Mouse (Mus musculus): ENCODE measurements around the gene Nmnat3. TPM values are rescaled to one million over a fixed set of nuclear protein-coding genes. Genes with fewer than 3 reads are reported as not detected.

The Nmnat3 gene
- polyA plus RNA-seq, 2 experiments, result 19.1 to 26.8 TPM

GRCm38 (mm10) chr9:98350318-98351144, 63.3 kb downstream of the Nmnat3 start:
- no peak overlapping the region for H3K27ac ChIP-seq
- H3K4me2 ChIP-seq (ENCODE audit: low read depth), result no peak overlapping the region
- no peak overlapping the region for H3K9ac ChIP-seq (replicated peaks)
- H3K36me3 ChIP-seq (replicated peaks; ENCODE audit: control insufficient read depth, insufficient read depth, low read depth), result peaks cover 17% of the 10 kb centered on the region
- no peak for DNase-seq (ENCODE audit: low read depth in 3 of 3, low spot score in 3 of 3)
- H3K9me3 ChIP-seq (ENCODE audit: control insufficient read depth, low read length), result no peaks in the 10 kb centered on the region
- TF ChIP-seq CTCF (IDR thresholded peaks at IDR 0.05; ENCODE audit: low read depth) (no peak), EP300 (IDR thresholded peaks at IDR 0.05; ENCODE audit: low read depth) (no peak)
- H3K27me3 ChIP-seq (ENCODE audit: control insufficient read depth, insufficient read depth, low read length), result no peaks in the 10 kb centered on the region
- ATAC-seq (ENCODE audit: insufficient read depth), result no peak
- peaks cover 0 to 4% of the 10 kb centered on the region in 2 experiments; a peak in 2 of 4 replicates for H3K4me1 ChIP-seq (replicated peaks; ENCODE audit: control insufficient read depth in 2 of 2, insufficient read depth in 2 of 2, low read length in 1 of 2)
- 49% methylated on average over 4 of the region's 4 CpGs for whole genome bisulfite sequencing (ENCODE audit: insufficient replicate concordance)
- H3K4me3 ChIP-seq (ENCODE audit: insufficient read depth in 1 of 2, low read depth in 2 of 2, low read length in 2 of 2), result no peak overlapping the region

- no peak overlapping the region for H3K4me3 ChIP-seq (ENCODE audit: insufficient read depth in 1 of 2, low read depth in 2 of 2, low read length in 2 of 2)
- WGBS (ENCODE audit: insufficient replicate concordance), result 60% methylated on average over 6 of the region's 6 CpGs
- ATAC-seq (ENCODE audit: insufficient read depth) (no peak), DNase-seq (ENCODE audit: low read depth in 3 of 3, low spot score in 3 of 3) (no peak)
- no peak for TF ChIP-seq EP300 (IDR thresholded peaks at IDR 0.05; ENCODE audit: low read depth)
- no peak for TF ChIP-seq CTCF (IDR thresholded peaks at IDR 0.05; ENCODE audit: low read depth)
- no peak overlapping the region for H3K27ac ChIP-seq
- H3K4me1 ChIP-seq (replicated peaks; ENCODE audit: control insufficient read depth in 2 of 2, insufficient read depth in 2 of 2, low read length in 1 of 2), result peaks cover 0 to 4% of the 10 kb centered on the region in 2 experiments; a peak in 1 of 4 replicates
- no peak overlapping the region for H3K4me2 ChIP-seq (ENCODE audit: low read depth)
- no peaks in the 10 kb centered on the region for H3K9me3 ChIP-seq (ENCODE audit: control insufficient read depth, low read length)
- peaks cover 8% of the 10 kb centered on the region for H3K36me3 ChIP-seq (replicated peaks; ENCODE audit: control insufficient read depth, insufficient read depth, low read depth)
- no peaks in the 10 kb centered on the region for H3K27me3 ChIP-seq (ENCODE audit: control insufficient read depth, insufficient read depth, low read length)
- no peak overlapping the region for H3K9ac ChIP-seq (replicated peaks)
Measured at GRCm38 (mm10) chr9:98352332-98352731, 65.1 kb downstream of the Nmnat3 start.

DNA sequence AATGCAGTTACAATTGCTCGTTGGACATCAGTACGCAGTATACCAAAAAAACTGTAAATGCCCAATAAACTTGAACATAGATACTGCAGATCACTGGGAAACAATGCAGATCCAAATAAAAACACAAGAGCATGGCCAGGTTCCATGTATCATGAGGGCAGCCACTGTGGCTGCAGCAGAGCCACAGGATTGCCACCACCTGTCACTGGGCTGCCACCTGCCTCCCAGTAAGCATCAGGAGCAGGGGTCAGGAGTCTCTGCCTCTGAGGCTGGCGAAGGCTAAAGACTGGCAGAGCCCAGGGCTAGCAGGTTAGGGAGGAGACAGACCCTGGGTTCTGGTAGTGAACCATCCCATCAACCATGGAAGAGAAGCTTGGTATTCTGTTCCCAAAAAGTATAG, 67.7 kb downstream of the Nmnat3 start:
- H3K4me3 ChIP-seq (ENCODE audit: insufficient read depth in 1 of 2, low read depth in 2 of 2, low read length in 2 of 2), result no peak overlapping the region
- H3K4me2 ChIP-seq (ENCODE audit: low read depth), result no peak overlapping the region
- no peak overlapping the region for H3K27ac ChIP-seq
- whole genome bisulfite sequencing (ENCODE audit: insufficient replicate concordance), result 87% methylated on average over 3 of the region's 3 CpGs
- no peak for TF ChIP-seq EP300 (IDR thresholded peaks at IDR 0.05; ENCODE audit: low read depth)
- no peak for TF ChIP-seq CTCF (IDR thresholded peaks at IDR 0.05; ENCODE audit: low read depth)
- no peak for DNase-seq (ENCODE audit: low read depth in 3 of 3, low spot score in 3 of 3)
- H3K27me3 ChIP-seq (ENCODE audit: control insufficient read depth, insufficient read depth, low read length), result no peaks in the 10 kb centered on the region
- H3K36me3 ChIP-seq (replicated peaks; ENCODE audit: control insufficient read depth, insufficient read depth, low read depth), result no peaks in the 10 kb centered on the region; the same call in 1 of the 2 replicates
- no peak overlapping the region for H3K9ac ChIP-seq (replicated peaks)
- no peak for ATAC-seq (ENCODE audit: insufficient read depth)
- peaks cover 0 to 4% of the 10 kb centered on the region in 2 experiments; a peak in 1 of 4 replicates for H3K4me1 ChIP-seq (replicated peaks; ENCODE audit: control insufficient read depth in 2 of 2, insufficient read depth in 2 of 2, low read length in 1 of 2)
- no peaks in the 10 kb centered on the region for H3K9me3 ChIP-seq (ENCODE audit: control insufficient read depth, low read length)

DNA sequence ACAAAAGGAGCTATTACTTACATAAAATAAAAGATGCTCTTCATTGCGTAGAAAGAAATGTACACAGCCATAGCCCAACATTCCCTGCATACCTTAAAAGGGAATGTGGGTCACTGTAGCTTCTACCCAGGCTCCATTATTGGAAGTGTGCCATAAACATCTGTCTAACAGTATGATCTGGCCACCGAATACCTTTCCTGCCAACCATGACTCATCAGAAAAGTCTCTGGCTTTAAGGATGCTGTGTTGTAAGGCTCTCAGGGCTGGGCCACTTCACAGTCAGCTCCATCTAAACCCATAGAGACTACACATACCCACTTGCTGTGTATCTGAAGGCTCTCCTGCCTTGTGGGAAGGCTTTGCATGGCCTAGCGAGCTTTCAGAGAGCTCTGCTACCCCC, 73.8 kb downstream of the Nmnat3 start:
- peaks cover 7% of the 10 kb centered on the region; the same call in 1 of the 2 replicates for H3K36me3 ChIP-seq (replicated peaks; ENCODE audit: control insufficient read depth, insufficient read depth, low read depth)
- H3K27ac ChIP-seq, result no peak overlapping the region
- no peak overlapping the region for H3K9ac ChIP-seq (replicated peaks)
- no peak overlapping the region for H3K4me2 ChIP-seq (ENCODE audit: low read depth)
- TF ChIP-seq CTCF (IDR thresholded peaks at IDR 0.05; ENCODE audit: low read depth) (no peak), EP300 (IDR thresholded peaks at IDR 0.05; ENCODE audit: low read depth) (no peak)
- no peaks in the 10 kb centered on the region for H3K9me3 ChIP-seq (ENCODE audit: control insufficient read depth, low read length)
- H3K4me3 ChIP-seq (ENCODE audit: insufficient read depth in 1 of 2, low read depth in 2 of 2, low read length in 2 of 2), result no peak overlapping the region
- 55% methylated on average over 3 of the region's 3 CpGs for WGBS (ENCODE audit: insufficient replicate concordance)
- DNase-seq (ENCODE audit: low read depth in 3 of 3, low spot score in 3 of 3), result no peak
- no peaks in the 10 kb centered on the region for H3K27me3 ChIP-seq (ENCODE audit: control insufficient read depth, insufficient read depth, low read length)
- ATAC-seq (ENCODE audit: insufficient read depth), result no peak
- no peaks in the 10 kb centered on the region for H3K4me1 ChIP-seq (replicated peaks; ENCODE audit: control insufficient read depth in 2 of 2, insufficient read depth in 2 of 2, low read length in 1 of 2)

GRCm38 (mm10) chr9:98366075-98366474, 78.8 kb downstream of the Nmnat3 start:
- H3K4me1 ChIP-seq (replicated peaks; ENCODE audit: control insufficient read depth in 2 of 2, insufficient read depth in 2 of 2, low read length in 1 of 2), result no peaks in the 10 kb centered on the region
- no peak overlapping the region for H3K4me2 ChIP-seq (ENCODE audit: low read depth)
- DNase-seq (ENCODE audit: low read depth in 3 of 3, low spot score in 3 of 3) (no peak), ATAC-seq (ENCODE audit: insufficient read depth) (no peak)
- no peak overlapping the region for H3K27ac ChIP-seq
- H3K27me3 ChIP-seq (ENCODE audit: control insufficient read depth, insufficient read depth, low read length), result no peaks in the 10 kb centered on the region
- TF ChIP-seq CTCF (IDR thresholded peaks at IDR 0.05; ENCODE audit: low read depth) (no peak), EP300 (IDR thresholded peaks at IDR 0.05; ENCODE audit: low read depth) (no peak)
- H3K4me3 ChIP-seq (ENCODE audit: insufficient read depth in 1 of 2, low read depth in 2 of 2, low read length in 2 of 2), result no peak overlapping the region
- WGBS (ENCODE audit: insufficient replicate concordance), result 63% methylated on average over 8 of the region's 8 CpGs
- no peak overlapping the region for H3K9ac ChIP-seq (replicated peaks)
- H3K9me3 ChIP-seq (ENCODE audit: control insufficient read depth, low read length), result no peaks in the 10 kb centered on the region
- peaks cover 14% of the 10 kb centered on the region for H3K36me3 ChIP-seq (replicated peaks; ENCODE audit: control insufficient read depth, insufficient read depth, low read depth)

Data from liver, embryonic 14.5 days (tissue).